Mouse (Mus musculus): Measurements from ENCODE around the gene Pigo.
A peak's percentile ranks its signal among the peaks of the same experiment; 100 is the strongest.

Pigo gene

DNA sequence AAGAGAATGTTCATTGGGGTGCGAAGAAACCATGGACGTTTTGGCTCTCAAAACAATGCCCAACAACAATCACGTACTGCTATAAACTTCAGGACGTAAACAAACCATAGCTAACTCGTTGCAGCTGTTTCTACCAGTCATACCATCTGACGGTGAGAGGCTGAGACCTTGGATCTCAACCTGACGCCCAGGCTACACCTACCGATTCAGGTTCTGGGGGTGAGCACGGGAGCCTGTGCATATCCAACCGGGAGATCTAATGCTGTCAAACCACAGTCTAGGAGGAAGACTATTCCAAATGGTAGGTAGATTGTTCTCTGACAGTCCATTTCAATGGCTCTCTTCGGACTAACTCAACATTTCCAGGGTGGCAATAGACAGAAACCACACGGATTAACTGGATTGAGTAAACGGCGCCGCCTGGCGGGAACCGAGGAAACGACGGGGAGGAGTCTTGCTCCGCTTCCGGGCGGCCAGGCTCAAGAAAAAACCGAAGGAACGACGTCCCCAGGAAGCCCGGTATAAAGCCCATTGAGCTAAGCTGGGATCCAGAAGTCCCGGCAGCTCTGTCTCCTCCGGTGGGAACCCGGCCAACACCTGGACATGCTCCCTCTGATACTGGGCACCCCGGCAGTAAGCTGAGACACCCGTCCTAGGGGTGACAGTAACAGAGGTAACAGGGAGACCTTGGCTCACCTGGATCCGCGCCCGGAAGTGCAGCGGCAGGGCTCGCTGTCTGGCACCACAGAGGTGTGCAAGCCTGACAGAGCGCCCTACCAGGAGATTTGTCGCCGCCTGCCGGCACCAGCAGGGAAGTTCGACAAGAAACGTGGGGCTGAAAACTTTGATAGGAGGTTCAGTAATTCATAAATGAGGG is at the start of gene Pigo:
Pigo (minus strand) TSS at position 736 of the 877 bp plus-strand sequence.
- DNase-seq, result peak; percentile 97

- no peak for DNase-seq
Observed at GRCm38 (mm10) chr4:43074923-43075322, 49.3 kb upstream of the Pigo start.

DNA sequence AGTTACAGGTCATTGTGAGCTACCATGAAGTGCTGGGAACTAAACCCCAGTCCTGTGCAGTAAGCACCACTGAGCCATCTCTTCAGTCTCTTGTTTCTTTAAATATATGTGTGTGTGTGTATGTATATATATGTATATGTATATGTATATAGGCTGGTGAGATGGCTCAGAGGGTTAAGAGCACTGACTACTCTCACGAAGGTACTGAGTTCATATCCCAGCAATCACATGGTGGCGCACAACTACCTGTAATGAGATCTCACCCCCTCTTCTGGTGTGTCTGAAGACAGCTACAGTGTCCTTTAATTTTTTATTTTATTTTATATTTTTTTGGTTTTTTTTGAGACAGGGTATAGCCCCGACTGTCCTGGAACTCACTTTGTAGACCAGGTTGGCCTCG is 39.9 kb upstream of the Pigo start:
- DNase-seq, result no peak

DNA sequence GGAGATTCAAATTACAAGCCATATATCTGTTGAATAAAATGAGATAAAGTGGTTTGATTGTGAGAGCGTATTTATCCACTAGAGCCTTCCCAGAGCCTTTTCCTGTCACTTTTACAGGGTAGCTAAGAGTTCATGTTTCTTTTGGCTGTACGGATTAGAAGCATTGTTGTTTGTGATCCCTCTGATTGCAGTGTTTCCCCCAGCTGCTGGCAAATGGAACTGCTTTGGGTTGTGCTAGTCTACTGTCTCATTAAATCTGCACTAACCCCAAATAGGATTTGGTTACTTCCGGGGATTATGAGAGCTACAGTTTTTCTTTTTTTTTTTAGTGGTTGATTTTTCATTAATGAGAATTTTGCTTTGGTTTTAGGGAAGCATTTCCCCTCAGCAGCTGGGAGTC is 34.7 kb upstream of the Pigo start:
- DNase-seq, result no peak

- DNase-seq, result no peak
Observed at GRCm38 (mm10) chr4:43059697-43060096, 34.1 kb upstream of the Pigo start.

DNA sequence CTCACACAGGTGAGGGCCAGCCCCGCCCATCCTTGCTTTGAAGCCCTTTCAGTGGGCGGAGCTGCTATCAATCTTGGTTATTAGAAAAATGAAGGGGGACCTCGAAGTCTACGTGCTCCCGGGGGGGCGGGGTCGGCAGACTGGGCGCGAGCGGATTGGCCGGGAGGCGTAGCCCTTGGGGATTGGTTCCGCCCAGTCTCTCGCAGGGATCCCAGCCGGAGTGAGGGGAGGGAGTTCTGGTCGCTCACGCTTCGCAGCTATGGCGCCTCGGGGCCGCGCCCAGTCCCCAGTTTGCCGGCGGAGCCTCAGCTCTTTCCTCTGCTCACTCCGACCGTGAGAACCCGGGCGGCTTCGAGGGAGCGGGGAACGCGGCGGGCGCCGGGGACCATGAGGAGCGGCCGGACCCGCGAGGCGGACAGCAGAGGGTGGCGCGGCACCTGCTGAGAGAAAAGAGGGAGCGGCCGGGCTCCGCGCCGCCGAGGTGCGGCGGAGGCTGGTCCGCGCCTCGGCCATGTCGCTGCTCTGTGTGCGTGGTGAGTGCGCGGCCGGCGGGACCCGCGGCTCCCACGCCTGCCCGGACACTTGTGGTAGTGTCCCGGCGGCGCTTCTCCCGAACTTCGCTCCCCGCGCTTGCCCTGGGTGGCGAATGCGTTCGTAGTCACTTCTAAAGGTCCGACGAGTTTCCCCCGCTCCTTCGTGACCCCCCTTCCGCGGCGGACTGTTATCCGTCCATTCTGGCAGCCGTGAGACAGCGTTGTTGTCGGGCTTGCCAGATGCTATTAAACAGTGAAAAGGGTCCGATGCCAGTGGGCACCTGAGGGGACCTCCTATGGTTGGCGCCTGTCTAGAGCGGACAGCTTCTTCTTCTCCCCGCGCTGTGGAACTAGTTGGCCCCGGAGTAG is 33.4 kb upstream of the Pigo start, which contains the start of gene Unc13b:
Unc13b (plus strand) TSS at position 201 of the 902 bp plus-strand sequence.
- peak; percentile 96 for DNase-seq

- no peak for DNase-seq
Observed at GRCm38 (mm10) chr4:43058392-43058752, 32.8 kb upstream of the Pigo start.

GRCm38 (mm10) chr4:43057654-43058053 is 32.0 kb upstream of the Pigo start:
- peak; percentile 43 for DNase-seq

GRCm38 (mm10) chr4:43052627-43053026 is 27.0 kb upstream of the Pigo start:
- peak; percentile 73 for DNase-seq

DNA sequence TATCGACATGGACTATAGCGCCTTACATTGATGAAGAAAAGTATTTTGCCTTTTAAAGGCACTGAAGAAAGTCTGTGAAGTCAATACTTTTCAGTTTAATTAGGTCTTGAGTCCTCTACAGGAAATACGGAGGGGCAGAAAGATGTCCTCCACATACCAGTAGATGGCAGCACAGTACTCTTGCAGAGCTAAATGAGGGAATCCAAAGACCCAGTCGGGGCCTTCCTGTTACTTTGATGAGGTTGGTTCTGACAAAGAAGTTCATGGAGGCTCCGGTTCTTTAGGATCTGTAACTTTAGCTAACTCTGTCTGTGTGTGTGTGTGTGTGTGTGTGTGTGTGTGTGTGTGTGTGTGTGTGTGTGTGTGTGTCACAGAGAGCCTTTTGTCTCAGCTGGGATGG is 21.6 kb upstream of the Pigo start:
- peak; percentile 95 for DNase-seq

DNA sequence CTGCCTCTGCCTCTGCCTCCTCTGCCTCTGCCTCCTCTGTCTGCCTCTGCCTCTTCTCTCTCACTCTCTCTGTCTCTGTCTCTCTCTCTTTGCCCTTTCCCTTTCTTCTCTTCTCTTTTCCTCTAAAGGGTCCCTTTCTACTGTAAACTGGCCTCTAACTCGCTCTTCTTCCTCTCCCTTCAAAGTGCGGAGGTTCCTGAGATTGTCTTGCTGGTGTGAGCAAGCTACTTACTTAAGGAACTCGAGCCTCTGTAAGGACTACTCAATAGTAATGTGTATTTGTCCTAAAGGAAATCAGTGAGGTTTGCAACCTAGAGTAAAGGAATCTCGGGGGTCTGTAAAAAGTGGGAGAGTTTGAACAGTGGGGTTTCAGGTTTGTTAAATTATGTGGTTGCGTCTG is 21.0 kb upstream of the Pigo start:
- no peak for DNase-seq

- DNase-seq, result peak; percentile 100
Observed at GRCm38 (mm10) chr4:43045659-43046302, 20.2 kb upstream of the Pigo start, which contains the start of gene Fam214b. Fam214b (minus strand) TSS chr4:43046220.

GRCm38 (mm10) chr4:43045285-43045658 is 19.7 kb upstream of the Pigo start:
- no peak for DNase-seq

GRCm38 (mm10) chr4:43044673-43045072 is 19.1 kb upstream of the Pigo start:
- DNase-seq, result peak; percentile 84

DNA sequence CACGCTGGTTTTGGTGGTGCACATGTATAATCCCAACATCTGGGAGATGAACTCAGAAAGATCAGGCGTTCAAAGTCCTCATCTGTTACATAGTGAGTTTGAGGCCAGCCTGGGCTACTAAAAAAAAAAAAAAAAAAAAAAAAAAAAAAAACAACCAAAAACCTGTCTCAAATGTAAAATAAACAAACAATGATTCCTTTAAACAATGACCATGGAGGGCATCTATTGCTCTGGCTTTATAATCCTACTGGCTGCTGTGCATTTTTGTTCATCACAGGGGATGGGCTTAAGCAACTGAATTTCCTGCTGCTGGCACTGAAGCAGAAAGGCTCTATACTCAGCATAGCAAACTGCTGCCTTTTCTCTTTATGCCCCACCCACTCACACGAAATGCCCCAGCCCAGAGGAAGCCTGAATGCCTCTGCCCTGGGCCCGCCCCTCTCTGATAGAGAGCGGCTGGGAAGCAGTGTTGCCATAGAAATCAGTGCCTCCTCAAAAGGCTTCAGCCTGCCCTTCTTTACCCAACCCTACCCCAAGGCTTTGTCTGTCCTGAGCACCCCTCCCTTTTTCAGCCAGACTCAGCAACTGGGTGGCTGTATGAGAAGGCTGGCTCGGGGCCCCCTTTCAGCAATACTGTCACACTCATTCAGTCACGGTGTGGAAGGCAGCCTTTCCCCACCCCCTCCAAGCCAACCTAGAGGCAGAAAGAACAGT is 18.2 kb upstream of the Pigo start:
- peak; percentile 90 for DNase-seq

DNA sequence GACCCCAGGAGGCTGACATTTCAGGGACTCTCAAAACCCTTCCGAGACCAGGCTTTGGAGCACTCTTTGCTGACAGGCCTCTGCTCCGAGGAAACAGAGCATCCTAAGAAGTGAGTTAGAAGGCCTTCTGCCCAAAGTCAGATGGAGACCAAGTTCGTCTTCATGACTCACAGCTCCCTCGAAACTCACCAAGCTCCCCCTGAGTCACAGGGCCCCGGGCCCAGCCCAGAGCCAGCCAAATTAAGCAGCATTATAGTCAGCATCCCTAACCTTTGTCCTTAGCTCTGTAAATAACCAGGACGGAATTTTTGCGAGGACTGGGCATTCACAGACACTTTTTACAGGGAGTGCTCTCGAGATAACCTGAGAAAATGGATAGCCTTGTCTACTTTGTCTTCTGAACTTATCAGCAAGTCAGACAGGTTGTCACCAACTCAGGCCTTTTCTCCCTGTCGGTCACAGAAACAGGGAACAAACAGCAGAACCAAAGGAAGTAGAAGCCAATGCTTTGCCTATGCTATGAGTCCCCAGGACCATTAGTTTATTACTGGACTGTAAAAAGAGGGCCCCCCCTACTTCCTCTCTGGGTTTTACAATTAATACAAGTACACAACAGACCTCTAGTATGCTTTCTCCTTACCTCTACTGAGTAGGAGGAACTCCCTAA is 15.4 kb upstream of the Pigo start:
- no peak for DNase-seq

GRCm38 (mm10) chr4:43040114-43040572 is 14.5 kb upstream of the Pigo start:
- DNase-seq, result peak; percentile 99

DNA sequence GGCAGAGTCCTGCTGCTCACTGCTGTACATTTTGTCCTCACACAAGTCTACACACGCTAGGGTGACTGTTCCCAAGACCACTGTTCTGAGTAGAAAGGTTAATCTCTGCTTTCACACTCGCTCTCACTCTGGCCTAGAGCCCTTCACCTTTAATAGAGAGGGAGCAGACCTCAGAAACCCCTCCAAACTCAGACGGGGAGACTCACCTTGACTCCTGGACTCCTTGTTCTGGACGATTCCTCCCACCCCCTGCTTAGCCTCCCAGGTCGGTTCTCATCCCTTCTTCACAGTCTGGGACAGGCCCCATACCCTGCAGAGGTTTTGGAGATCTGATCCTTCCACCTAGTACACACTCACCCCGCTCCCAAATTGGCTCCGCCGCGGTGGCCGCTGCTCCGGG is 14.0 kb upstream of the Pigo start:
- no peak for DNase-seq

DNA sequence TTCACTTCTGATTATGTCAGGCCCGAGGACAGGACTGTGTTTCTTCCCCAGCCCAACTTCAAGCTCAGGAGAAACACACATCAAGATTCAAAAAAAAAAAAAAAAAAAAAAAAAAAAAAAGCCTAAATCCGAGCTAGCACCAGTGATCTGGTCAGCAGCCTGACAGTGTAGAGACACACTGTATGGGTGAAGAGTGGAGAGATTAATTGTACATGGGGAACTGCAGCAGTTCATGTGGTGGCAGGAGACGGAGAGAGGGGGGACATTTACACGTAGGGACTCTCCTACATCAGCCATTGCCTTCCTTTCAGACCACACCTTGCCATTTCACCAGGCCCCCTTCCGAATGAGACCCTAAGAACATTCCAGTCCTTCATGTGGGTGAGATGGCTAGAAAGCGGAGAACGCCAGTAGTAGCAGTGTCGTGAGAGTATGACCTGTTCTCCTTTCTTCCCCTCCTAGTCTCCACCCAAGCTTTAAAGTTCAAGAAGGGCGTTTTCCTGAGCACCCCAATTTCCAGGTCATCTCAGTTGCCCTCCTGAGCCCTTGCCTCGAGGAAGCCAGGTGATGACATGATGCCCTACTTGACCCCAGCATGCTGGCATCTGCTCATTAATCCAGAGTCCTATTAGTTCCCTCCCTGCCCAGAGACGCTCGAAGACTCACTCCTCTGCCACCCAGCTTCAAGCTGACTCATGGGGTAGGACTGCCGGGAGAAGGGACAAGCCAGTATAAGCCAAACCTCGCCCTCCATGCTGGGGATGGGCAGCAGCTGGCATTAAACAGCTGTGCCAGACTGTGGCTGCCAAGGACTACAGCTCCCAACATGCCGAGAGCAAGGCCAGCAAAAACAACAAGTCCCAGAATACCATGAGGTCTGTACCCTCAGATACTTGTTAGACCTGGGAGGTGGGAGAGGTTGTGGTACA is 13.2 kb upstream of the Pigo start:
- no peak for DNase-seq

DNA sequence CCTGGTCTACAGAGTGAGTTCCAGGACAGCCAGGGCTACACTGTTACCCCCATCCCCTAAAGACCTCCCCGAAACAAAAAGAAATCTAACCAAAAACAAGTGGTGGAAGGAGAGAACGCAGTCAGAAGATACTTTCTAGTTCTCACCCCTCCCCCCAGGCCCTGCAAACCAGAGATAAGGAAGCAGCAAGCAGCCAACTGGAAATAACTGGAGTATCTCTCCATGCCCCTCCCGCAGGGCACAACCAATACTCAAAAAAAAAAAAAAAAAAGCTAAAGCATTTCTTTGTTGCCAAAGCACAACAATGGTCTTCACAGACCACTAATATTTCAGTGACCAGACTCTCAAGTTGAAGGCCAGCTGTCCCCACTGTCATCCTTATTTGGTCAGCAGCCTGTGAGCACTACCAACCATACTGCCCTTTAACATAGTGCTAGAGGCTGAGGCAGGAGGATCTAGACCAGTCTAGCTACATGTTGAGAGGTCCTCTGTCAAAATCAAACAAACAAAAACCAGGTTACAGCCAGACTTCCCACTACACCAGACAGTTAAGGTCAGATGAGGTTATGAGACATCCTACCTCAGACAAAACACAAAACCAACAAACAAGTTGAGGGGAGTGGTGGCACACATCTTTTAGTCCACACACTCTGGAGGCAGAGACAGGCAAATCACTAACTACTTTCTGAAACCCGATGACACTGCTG is 12.4 kb upstream of the Pigo start:
- DNase-seq, result no peak

All from lung, postnatal 36 days (tissue).